Mouse (Mus musculus) heart, embryonic 15.5 days (tissue): ENCODE measurements around the gene Ccr7. TPM values are rescaled to one million over a fixed set of nuclear protein-coding genes. Genes with fewer than 3 reads are reported as not detected.

Source experiments
- ATAC-seq: fragments of 200-750 bp; cut with Nextera tagmentation; replicated peaks from 2 replicates; pipeline ENCODE4 v1.8.0; 2017; ENCODE audit warnings: low read depth, moderate TSS enrichment; ENCODE audit not compliant: insufficient number of reproducible peaks, insufficient read depth, low FRiP score
- H3K27ac ChIP-seq: fragments of 300-500 bp; sonication (generic); 2 replicates; pipeline ENCODE4 v1.5.1; 2015; ENCODE audit warnings: mild to moderate bottlenecking, inconsistent platforms
- H3K27me3 ChIP-seq: fragments of 300-500 bp; sonication (generic); 2 replicates; pipeline ENCODE4 v1.6.1; 2015; ENCODE audit warnings: inconsistent platforms
- H3K36me3 ChIP-seq: fragments of 300-500 bp; sonication (generic); 2 replicates; pipeline ENCODE4 v1.6.1; 2015; ENCODE audit warnings: mild to moderate bottlenecking, inconsistent platforms
- H3K4me1 ChIP-seq: fragments of 300-500 bp; sonication (generic); replicated peaks from 2 replicates; pipeline ENCODE4 v1.6.1; 2015; ENCODE audit warnings: inconsistent platforms
- H3K4me2 ChIP-seq: fragments of 300-500 bp; sonication (generic); 2 replicates; pipeline ENCODE4 v1.6.1; 2015; ENCODE audit warnings: inconsistent platforms, mild to moderate bottlenecking, moderate library complexity
- H3K4me3 ChIP-seq: fragments of 300-500 bp; sonication (generic); 2 replicates; pipeline ENCODE4 v1.5.1; 2015; ENCODE audit warnings: mild to moderate bottlenecking, inconsistent platforms
- H3K9ac ChIP-seq: fragments of 300-500 bp; sonication (generic); 2 replicates; pipeline ENCODE4 v1.6.1; 2015; ENCODE audit warnings: mild to moderate bottlenecking, inconsistent platforms
- H3K9me3 ChIP-seq: fragments of 300-500 bp; sonication (generic); replicated peaks from 2 replicates; pipeline ENCODE4 v1.6.1; 2016; ENCODE audit warnings: inconsistent platforms
- whole genome bisulfite sequencing: fragments of 180-500 bp; shearing (Covaris S2); methylation state at CpG from one replicate; pipeline ENCODE4 v1.1.7; 2015; ENCODE audit warnings: mixed read lengths; 5-methylcytosine and 5-hydroxymethylcytosine counted together
- polyA plus RNA-seq: library from polyadenylated mRNA; unstranded; fragments of >200 nt; fragmentation: Nextera tagmentation; extraction: Ambion mirVana; gene quantifications from 2 replicates; pipeline ENCODE4 v1.2.1, GENCODE M21; 2015

Gene Ccr7
- polyA plus RNA-seq, 1 experiment from 2014 or later = 0.34 TPM

- WGBS = 81% methylated on average over 4 of the region's 4 CpGs
- Histone ChIP-seq H3K4me1 (peaks cover 12% of the 10 kb centered on the region), H3K27me3 (no peaks in the 10 kb centered on the region), H3K4me3 (no peak overlapping the region), H3K27ac (no peak overlapping the region), H3K9me3 (no peaks in the 10 kb centered on the region), H3K36me3 (no peaks in the 10 kb centered on the region), H3K9ac (no peak overlapping the region), H3K4me2 (no peak overlapping the region)
- ATAC-seq = no peak
Measured at GRCm38 (mm10) chr11:99096417-99096816, 58.5 kb downstream of the Ccr7 start.

GRCm38 (mm10) chr11:99095759-99096158 is 59.1 kb downstream of the Ccr7 start:
- ATAC-seq = no peak
- Histone ChIP-seq H3K27ac (no peak overlapping the region), H3K36me3 (no peaks in the 10 kb centered on the region), H3K4me1 (peaks cover 11% of the 10 kb centered on the region), H3K9ac (no peak overlapping the region), H3K4me3 (no peak overlapping the region), H3K4me2 (no peak overlapping the region), H3K27me3 (no peaks in the 10 kb centered on the region), H3K9me3 (no peaks in the 10 kb centered on the region)
- WGBS = 82% methylated on average over 4 of the region's 4 CpGs

- H3K27ac ChIP-seq = no peak overlapping the region
- H3K4me1 ChIP-seq = peaks cover 9% of the 10 kb centered on the region; the same call in 1 of the 2 replicates
- H3K4me2 ChIP-seq = no peak overlapping the region
- 49% methylated on average over 2 of the region's 2 CpGs for WGBS
- H3K9me3 ChIP-seq = no peaks in the 10 kb centered on the region
- no peak overlapping the region for H3K4me3 ChIP-seq
- no peaks in the 10 kb centered on the region for H3K27me3 ChIP-seq
- ATAC-seq = no peak
- H3K9ac ChIP-seq = no peak overlapping the region
- H3K36me3 ChIP-seq = no peaks in the 10 kb centered on the region
Measured at GRCm38 (mm10) chr11:99094911-99095676, 59.8 kb downstream of the Ccr7 start.

Other genes starting within 250 kb of the Ccr7 start
- 14.2 and 20.4 TPM in 2 replicates for gene Cdc6, start 247.3 kb downstream of the Ccr7 start, polyA plus RNA-seq
- gene Rara, start 227.3 kb downstream of the Ccr7 start, polyA plus RNA-seq = 26.2 and 31.0 TPM in 2 replicates
- gene Gjd3, start 172.1 kb downstream of the Ccr7 start, polyA plus RNA-seq = 3.6 and 4.4 TPM in 2 replicates
- 149 and 159 TPM in 2 replicates for gene Top2a, start 130.9 kb downstream of the Ccr7 start, polyA plus RNA-seq
- 344 and 469 TPM in 2 replicates for gene Igfbp4, start 113.8 kb downstream of the Ccr7 start, polyA plus RNA-seq
- 0.08 and 0.27 TPM in 2 replicates for gene Tns4, start 65.8 kb downstream of the Ccr7 start, polyA plus RNA-seq
- 136 and 143 TPM in 2 replicates for gene Smarce1, start 75.9 kb upstream of the Ccr7 start, polyA plus RNA-seq
- 2.1 and 3.1 TPM in 2 replicates for gene Krt222, start 89.0 kb upstream of the Ccr7 start, polyA plus RNA-seq
- gene Krt24, start 130.2 kb upstream of the Ccr7 start, polyA plus RNA-seq = not detected in 2 replicates
- gene Krt25, start 167.9 kb upstream of the Ccr7 start, polyA plus RNA-seq = not detected in 2 replicates
- not detected in 2 replicates for gene Krt26, start 182.9 kb upstream of the Ccr7 start, polyA plus RNA-seq
- gene Krt27, start 196.0 kb upstream of the Ccr7 start, polyA plus RNA-seq = not detected in 2 replicates
- gene Krt28, start 219.8 kb upstream of the Ccr7 start, polyA plus RNA-seq = not detected in 2 replicates
- gene Krt10, start 234.3 kb upstream of the Ccr7 start, polyA plus RNA-seq = 11.8 and 18.2 TPM in 2 replicates